Mouse (Mus musculus): ENCODE data around the gene Fras1. TPM values are rescaled to one million over a fixed set of nuclear protein-coding genes. Genes with fewer than 3 reads are reported as not detected.

Fras1 gene
- total RNA-seq, 4 experiments from 2014 or later = 19.8 to 24.6 (median 23.4) TPM

DNA sequence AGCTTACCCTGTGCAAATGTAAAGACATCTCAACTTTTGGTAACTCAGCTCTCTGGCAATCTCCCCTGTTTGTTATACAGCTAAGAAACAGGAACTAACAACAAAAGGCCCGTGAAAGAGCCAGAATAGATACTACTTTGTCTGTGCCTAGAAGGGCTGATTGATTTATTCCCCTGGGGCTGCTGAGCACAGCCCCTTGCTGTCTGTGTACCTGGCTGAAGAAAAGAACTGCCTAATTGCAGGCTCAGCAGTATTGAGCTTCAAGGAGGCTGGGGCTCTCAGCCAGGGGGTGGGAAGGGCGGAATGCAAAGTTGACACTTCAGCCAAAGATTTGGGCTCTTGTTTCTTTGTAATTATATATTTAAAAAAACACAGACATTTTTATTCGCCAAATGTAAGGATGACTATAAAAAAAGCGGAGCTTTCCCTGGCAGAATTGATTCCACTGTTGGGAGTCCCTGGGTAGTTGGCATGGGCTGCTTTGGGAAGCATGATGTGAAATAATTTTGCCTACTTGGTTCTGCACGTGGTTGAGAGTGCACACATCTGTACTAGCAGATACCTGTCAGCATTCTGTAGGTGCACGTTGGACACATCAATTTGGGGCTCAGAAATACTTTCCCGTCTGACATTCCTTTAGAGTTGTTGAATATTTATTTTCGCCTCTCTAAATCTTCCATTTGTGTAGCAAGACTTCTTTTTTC, 31.5 kb downstream of the Fras1 start:
- DNase-seq (ENCODE audit: low spot score in 2 of 2) = no peak

DNA sequence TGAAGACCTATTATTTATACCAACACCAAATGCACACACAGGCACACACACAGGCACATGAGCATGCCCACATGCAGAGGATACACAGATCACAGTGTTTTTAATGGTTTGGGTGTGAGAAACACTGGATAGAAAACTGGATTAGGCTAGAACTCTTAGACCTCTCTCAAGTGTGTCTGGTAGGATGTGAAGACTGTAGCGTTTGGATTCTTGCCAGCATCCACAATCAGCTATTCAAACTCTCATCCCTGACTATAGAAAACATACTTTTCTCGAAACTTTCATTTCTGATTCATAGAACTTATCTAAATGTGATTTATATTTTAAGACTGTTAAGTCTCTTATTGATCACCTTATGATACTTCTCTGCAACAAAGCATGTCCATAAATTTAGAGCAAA, 34.5 kb downstream of the Fras1 start:
- DNase-seq (ENCODE audit: low spot score in 2 of 2) = no peak

DNA sequence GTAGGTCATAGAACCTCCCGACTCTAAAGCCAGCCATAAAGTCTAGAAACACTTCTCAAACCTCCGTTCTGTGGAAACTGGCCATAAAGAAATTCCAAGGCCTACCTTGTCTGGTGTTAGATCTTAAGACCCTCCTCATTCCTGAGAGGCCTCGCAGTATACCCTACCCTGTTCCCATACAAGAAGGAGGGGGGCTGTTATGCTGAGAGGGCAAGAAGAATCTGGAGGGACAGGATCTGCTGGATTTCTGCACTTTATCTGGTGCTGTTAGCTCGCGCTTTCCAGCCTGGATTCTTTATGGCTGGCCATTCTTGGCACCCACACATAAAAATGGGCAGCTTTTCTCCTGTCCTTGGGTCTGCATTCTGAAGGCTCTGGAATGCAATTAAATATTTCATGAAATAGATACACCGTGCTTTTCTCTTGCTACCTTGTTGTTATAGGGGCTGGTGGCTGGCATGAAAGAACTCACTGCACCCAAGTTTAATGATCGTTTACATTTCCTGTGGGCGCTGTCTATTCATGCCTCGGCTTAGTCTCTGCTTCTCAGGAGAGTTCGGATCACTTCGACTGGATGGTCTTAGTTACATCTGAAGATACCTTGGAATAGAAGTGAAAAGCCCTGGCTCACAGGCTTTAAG, 39.1 kb downstream of the Fras1 start:
- no peak for DNase-seq (ENCODE audit: low spot score in 2 of 2)

DNA sequence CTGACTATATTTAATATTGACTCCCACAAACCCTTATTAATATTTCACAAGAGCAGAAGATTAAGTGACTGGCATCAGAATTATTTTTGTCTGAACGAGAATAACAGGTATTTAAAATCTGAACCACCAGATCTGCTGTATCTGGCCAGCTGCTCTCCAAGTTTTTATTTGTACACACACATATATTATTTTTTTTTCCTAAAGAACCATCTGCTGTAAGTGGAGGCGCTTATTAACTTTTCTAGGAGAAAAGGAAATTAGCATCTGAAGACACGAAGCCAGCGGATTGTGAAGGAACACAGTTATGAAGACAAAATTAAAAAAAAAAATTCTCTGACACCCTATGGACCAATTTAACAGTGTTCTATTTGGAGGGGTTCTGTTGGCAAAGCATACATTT, 43.4 kb downstream of the Fras1 start:
- no peak for DNase-seq (ENCODE audit: low spot score in 2 of 2)

DNA sequence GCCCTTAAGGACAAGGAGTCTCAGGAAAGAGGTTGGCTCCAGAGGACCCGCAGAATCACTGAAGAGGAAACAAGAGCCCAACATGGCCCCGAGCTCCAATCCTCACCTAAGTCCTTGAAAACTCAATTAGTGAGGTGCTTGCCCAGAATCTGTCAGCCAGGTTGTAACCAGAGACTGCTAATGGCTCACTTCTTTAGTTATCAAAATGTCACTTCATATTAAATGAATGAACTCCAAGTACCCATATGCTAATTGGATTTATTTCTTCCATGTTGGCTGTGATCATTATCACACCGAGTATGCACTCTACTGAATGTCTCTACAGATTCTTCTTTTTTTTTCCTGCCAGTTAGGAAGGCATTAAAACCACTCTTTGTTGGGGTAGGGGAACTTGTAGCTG, 47.8 kb downstream of the Fras1 start:
- DNase-seq (ENCODE audit: low spot score in 2 of 2) = no peak

DNA sequence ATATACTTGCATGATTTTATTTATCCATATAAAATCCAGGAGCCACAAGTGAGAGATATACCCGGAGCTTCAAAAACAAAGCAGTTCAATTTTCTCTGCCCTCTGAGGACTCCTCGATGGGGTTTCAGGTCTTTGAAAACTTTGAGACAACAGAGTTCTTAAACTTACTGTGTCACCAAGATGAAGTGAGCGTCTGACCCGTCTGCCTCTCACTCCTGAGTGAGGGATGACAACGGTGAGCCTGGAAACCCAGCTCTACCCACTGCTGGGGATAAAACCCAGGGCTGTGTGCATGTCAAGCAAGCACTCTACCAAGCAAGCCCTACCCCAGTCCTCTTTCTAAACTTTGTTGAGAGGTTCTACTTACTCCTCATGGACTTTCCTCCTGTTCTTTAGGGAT, 49.0 kb downstream of the Fras1 start:
- no peak for DNase-seq (ENCODE audit: low spot score in 2 of 2)

DNA sequence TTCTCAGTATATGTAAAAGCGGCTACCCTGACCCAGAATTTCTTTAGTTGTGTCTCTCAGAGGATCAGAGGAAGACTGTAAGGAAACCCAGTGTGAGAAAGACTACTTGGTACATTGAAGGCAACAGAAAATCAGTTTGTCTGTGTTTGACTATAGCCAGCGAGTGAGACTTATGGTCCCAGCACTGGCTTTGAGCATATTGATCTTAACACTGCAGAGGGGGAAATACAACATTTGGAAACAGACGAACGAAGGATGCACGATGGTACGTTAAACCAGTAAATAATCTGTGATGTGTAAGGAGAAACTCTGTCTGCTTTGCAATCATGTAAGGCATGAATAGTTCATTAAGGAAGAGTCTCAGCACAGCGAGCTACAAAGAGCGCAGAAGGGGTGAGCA, 51.6 kb downstream of the Fras1 start:
- DNase-seq (ENCODE audit: low spot score in 2 of 2) = no peak

DNA sequence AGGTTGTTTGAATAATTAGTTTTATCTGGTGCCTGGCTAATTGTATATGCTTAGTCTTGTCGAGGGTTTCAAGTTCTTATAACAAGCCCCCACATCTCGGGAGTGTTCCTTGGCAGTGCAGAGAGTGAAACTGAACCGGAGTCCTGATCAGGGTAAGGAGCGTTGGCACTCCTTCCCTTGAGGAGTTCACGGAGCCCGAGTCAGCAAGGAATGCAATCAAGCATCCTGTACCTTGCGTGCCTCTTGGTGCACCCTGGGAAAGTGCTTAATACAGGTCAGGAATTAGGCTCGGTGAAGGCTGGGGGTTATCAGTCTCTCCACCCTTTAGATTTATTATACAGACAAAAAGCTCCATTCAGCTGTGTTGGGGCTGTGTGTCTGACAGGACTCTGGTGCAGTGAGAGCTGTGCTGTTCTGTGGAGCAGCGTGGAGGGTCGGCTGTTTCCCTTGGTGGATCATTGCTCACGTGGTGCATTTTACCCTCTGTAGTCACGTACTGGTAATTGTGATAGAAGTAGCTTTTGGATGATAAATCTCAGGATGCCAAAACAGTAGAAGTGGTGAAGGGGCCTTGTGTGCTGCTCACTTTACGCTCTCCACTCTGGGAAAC, 55.9 kb downstream of the Fras1 start:
- no peak for DNase-seq (ENCODE audit: low spot score in 2 of 2)

DNA sequence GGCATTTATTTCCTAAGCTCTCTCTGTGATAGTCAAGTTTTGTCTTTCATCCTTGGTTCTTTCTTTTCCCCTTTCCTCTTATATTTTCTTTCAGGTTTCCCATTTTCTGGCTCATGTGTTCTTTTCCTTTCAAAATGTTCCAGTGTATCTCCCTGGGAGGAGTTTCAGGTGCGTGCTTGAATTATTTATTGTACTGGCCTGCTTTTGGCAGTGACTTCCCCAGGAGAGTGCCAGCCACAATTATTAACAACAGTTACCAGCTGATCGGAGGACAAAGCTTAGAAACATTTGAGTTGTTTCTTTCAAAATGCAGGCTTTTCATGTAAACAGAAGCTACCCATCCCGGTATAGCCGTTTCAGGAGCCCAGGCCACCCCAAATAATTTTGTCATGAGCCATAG, 64.1 kb downstream of the Fras1 start:
- DNase-seq (ENCODE audit: low spot score in 2 of 2) = no peak

DNA sequence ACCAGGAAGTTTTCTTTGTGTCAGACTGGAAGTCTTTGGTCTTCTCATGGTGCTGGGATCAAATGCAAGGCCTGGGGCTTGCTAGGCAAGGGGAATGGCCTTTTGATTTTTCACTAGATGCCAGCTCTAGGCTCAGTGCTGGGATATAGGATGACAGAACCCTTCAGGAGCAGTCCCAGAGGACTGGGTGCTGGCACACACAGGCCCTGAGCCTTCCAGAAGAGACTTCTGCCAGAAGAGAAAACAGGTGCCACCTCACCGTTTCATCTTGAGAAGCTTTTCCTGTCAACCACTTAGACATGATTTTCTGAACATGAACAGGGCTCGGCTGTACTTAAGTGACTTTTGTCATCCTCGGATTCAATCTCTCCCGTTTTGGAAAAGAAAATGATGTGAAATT, 66.1 kb downstream of the Fras1 start:
- DNase-seq (ENCODE audit: low spot score in 2 of 2) = no peak

DNA sequence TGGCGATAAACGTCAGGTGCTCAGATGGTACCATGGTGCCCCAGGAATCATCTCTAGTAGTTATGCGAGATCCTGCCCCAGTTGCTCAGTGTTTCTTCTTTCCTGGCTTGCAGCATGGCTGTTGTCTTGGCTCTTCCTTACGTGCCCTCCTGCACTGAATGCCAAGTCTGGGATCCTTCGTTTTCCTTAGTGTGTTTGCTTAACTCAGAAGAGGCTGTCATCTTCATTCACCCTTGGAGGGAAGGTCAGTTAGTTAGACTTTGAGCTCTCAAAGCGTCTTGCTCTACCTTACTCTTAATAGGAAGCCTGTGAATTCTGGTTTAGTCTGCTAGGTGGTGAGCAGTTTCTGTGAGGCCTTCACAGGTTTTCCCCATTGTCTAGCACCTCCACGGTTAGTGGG, 73.7 kb downstream of the Fras1 start:
- no peak for DNase-seq (ENCODE audit: low spot score in 2 of 2)

DNA sequence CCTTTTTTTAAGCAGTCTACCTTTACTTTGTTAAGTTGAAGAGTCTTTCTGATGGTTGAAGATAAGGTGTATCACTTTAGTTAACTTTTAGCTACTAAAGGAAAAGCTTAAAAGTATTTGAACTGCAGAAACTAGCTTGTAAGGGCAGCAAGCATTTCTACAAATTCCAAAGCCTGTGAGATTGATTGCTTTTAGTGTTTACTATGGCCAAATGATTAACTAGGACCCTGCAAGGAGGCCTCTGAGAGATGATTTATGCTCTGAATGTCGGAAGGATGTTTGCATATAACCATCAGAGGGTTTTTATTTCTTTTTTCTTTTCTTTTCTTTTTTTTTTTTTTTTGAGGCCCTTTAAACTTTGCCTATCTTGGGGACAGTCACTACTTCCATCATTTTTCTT, 78.3 kb downstream of the Fras1 start:
- DNase-seq (ENCODE audit: low spot score in 2 of 2) = no peak

DNA sequence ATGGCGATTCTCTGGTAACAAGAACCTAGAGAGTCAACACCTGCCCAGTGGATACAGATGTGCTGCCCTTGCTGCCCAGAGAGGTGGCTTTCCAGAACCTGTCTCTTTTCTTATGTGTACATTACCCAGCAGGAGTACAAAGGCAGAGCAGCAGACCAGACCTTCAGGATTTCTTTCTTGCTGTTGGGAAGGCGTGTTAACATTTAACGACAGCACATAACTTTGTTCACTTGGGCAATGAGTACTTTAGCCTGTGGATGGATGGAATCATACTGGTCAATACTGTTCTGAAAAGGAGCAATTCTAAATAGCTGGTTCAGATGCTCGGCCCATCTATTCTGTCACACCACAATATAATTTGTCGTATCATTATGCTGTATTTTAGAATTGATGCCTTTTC, 79.6 kb downstream of the Fras1 start:
- no peak for DNase-seq (ENCODE audit: low spot score in 2 of 2)

DNA sequence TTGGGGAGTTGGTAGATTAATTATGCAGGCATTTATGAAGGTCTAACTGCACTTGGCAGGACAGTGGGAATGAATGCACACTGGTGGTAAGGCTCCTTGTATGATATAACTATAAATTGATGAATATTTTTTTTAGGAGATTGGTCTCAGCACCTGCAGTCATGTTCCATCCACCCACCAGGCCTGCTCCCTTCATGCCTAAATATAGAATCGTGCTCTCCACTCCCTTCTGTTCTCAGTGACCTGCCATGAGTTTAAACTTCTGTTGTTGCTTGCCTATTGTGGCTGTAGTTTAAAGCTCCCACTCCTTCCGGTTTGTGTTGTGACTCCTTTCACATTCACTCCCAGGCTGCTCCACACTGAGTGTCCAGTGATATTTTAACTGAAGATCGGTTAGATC, 80.7 kb downstream of the Fras1 start:
- no peak for DNase-seq (ENCODE audit: low spot score in 2 of 2)

DNA sequence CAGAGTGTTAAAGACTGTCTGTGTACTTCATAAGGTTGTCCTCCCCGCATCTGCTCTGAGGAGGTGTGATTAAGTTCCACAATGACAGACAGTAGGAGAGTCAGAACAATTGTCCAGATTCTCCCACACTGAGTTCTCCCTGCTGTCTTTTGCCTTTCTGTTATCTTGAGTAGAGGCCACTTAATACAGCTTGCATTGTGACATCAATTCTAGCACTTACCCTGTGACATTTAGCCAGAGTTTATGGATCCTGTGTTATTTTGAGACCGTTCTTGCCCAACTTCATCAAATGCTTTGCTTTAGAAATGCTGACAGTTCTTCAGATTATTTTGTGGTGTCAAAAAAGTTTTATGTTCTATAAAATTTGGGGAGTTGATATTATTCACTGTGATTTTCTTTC, 81.5 kb downstream of the Fras1 start:
- no peak for DNase-seq (ENCODE audit: low spot score in 2 of 2)

DNA sequence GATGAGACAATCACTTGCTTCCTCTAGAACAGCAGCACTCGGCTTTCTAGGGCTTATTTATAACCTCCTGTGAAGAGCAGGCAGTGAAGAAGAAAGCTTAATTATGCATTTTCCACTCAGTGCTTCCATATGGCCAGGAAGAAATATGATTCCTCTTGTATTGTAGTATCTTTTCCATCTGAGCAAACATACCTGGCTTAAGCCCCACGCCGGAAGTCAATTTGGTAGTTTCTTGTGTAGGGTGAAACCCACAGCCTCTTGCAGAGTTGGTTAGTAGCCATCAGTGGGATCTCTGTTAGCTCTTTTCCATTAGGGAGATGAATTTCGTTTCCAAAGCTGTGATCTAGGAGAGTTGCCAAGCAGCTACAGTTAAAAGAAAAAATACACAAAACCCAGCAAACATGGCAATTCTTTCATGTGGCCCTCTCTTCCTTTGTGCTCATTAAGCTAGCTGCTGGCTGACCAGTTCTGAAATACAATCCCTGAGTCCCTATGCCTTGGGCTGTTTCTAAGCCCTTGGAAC, 83.7 kb downstream of the Fras1 start:
- DNase-seq (ENCODE audit: low spot score in 2 of 2) = peak in 1 of 2 experiments; percentile 31

DNA sequence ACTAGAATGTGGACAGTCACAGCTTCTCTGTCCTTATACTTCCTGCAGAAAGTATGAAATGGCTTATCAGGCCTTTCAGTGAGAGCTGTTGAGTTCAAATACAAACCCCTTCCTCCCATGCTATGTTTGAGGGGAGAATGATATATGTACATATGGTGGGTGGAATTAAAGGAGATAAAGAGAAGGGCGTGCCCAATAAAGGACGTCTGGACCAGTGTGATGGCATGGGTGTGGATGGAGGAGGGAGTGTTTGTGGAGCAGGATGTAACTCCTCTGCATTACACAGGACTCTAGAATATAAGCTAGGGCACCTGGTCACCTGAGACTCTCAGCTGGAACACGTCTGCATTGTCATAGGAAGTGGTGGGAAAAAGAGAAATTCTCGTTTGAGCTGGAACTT, 85.8 kb downstream of the Fras1 start:
- DNase-seq (ENCODE audit: low spot score in 2 of 2) = no peak

DNA sequence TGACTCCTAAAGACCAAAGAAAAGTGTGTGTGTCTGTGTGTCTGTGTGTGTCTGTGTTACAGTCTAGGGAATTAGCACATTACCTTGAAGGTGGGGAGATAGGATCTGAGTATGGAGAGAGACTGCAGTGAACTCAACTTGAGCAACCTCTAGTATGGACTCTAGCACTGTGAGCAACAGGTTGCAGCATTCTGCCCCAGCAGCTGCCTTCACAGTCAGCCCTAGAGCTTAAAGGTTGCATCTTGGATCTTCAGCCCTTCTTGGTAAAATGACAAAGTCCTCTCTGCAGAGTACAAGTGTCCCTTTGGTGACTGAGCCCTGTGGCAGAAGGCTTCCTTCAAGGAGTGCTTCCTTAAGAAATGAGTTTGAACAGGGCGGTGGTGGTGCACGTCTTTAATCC, 88.4 kb downstream of the Fras1 start:
- no peak for DNase-seq (ENCODE audit: low spot score in 2 of 2)

DNA sequence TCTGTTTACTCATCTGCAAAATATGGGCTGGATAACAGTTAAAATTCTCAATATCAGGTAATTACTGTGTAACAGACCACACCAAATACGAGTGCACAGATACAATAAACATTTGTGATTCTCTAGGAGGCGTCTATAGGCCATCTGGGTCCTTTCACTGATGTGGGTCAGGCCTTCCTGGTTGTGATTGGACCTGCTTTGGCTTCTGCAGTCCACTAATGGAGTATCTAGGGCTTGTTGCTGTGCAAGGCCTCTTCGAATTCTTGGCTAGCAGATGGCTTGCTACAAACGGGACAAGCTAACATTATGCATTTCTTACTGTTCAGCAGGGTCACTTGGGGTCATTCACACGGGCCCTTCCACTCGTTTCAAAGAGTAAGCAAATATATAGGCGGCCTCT, 92.7 kb downstream of the Fras1 start:
- DNase-seq (ENCODE audit: low spot score in 2 of 2) = no peak

DNA sequence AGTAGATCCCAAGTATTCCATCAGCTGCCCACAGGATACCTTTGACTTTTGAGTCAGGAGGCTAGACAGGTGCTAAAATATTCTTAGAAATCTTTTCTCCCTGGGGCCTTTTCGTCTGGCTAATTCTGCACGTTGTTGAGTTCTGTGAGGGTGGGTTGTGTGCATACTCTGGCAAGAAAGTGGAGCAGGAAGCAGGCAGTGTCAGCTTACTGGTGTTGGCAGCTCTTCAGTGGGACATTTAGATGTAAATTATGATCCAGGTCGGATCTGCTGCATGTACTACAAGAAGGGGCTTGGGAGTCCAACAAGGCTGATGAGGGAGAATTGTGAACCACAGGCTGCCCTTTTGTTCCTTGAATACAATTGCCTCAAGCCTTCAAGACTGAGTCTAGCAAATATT, 98.2 kb downstream of the Fras1 start:
- no peak for DNase-seq (ENCODE audit: low spot score in 2 of 2)

DNA sequence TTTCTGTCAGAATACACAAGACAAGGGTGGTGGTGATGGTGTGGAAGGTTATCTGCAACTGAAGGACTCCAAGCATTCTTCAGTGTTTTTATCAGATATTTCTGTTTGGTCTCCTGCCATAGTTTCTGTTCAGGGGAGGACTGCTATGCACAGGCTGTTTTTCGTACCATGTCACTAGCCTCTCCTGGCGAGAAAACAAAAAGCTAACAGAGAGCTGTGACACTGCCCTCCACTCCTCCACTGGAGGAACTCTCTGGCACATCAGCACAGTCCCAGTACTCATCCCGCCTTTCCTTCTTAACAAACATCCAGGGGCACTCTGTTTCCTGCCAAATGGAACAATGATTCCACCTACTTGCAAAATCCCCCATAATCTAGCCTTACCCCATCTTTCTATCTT, 101.7 kb downstream of the Fras1 start:
- no peak for DNase-seq (ENCODE audit: low spot score in 2 of 2)

DNA sequence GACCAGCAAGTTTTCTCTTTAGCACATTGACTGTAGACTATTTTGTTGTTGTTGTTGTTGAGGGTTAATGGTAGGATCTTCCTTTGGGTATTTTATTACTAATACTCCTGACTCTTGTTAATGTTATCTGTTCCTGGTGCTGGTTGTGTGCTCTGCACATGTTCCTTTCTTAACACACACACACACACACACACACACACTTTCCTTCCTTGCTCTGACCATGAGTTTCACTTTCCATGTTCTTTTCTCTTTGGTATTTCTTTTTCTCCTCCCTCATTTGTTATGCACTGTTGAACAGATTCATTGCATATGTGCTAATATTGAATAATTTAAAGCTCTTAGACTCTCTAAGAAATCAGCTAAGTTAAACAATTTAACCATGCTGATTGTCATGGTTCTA, 105.2 kb downstream of the Fras1 start:
- no peak for DNase-seq (ENCODE audit: low spot score in 2 of 2)

DNA sequence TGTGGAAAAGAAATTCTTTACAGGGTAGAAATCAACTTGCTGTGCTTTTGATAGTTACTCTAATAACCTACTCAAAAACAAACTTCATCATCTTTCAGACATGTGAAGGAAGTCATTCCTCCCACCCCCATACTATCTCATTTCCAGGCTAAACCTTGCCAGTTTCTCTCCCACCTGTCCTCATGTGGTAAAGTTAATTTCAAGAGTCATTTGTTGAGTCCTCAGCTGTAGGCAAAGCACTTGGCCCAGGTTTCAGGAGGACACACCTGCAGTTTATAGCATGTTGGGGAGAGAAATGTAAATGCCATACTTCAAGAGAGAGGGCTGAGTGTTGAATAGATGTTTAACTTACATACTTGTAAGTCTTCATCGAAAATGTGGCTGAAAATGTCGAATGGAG, 107.4 kb downstream of the Fras1 start:
- DNase-seq (ENCODE audit: low spot score in 2 of 2) = no peak

All from left cerebral cortex, adult 8-10 months (tissue).